Mouse (Mus musculus): ENCODE measurements around the gene Shcbp1l.
"Not testable (repeated sequence)": the region's sequence is repeated elsewhere in the genome, so short reads cannot be mapped to it uniquely, and the experiment has no call there.

Gene Shcbp1l

DNA sequence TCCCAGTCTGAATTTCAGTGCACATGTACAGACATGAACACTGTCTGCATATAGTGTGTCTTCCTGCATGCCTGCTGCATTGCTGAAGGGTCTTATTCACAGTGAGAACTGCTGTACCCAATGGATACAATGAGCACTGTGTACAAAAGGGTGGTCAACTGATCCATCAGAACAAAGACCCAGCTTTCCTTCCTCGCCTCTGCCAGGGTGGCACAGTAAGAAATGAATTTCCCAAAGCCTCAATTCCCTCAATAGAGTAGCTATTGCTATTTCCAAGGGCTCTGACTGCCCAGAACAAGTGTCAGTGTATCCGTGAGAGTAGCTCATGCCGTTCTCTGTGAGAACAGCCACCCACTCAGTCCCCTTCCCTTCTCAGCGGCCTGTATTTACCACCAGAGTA, 7.2 kb upstream of the Shcbp1l start:
- DNase-seq (ENCODE audit: low read depth in 1 of 2, low spot score in 2 of 2) = not testable (repeated sequence)

- no peak for DNase-seq (ENCODE audit: low read depth in 1 of 2, low spot score in 2 of 2)
Observed at GRCm38 (mm10) chr1:153424271-153424670, 691 bp upstream of the Shcbp1l start.

GRCm38 (mm10) chr1:153431158-153431557, 6.2 kb downstream of the Shcbp1l start:
- DNase-seq (ENCODE audit: low read depth in 1 of 2, low spot score in 2 of 2) = no peak

- DNase-seq (ENCODE audit: low read depth in 1 of 2, low spot score in 2 of 2) = peak; percentile 12 to 28
Observed at GRCm38 (mm10) chr1:153431701-153432100, 6.7 kb downstream of the Shcbp1l start.

- no peak for DNase-seq (ENCODE audit: low read depth in 1 of 2, low spot score in 2 of 2)
Observed at GRCm38 (mm10) chr1:153432329-153432728, 7.4 kb downstream of the Shcbp1l start.

- DNase-seq (ENCODE audit: low read depth in 1 of 2, low spot score in 2 of 2) = peak in 1 of 2 experiments; percentile 13
Observed at GRCm38 (mm10) chr1:153433851-153434589, 9.1 kb downstream of the Shcbp1l start.

GRCm38 (mm10) chr1:153437536-153437935, 12.6 kb downstream of the Shcbp1l start:
- DNase-seq (ENCODE audit: low read depth in 1 of 2, low spot score in 2 of 2) = no peak

- DNase-seq (ENCODE audit: low read depth in 1 of 2, low spot score in 2 of 2) = no peak
Observed at GRCm38 (mm10) chr1:153440752-153441151, 15.8 kb downstream of the Shcbp1l start.

DNA sequence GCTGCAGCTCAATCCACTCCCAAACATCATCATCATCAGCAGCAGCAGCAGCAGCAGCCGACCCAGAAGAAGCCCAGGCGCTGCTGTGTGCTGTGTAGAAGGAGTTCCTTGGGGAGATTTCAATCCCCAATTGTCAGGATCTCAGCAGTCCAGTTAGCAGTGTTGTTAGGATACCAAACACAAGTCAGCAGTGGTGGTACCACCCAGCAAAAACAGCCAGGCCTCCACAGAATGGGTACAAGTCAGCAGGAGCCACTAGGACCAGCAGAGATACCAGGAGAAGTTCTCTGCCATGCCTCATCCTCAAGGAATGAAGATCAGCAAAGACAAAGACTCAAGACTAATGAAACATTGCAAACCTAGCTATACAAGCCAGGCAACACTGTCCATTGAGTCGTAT, 16.7 kb downstream of the Shcbp1l start:
- no peak for DNase-seq (ENCODE audit: low read depth in 1 of 2, low spot score in 2 of 2)

GRCm38 (mm10) chr1:153443019-153443418, 18.1 kb downstream of the Shcbp1l start:
- no peak for DNase-seq (ENCODE audit: low read depth in 1 of 2, low spot score in 2 of 2)

- DNase-seq (ENCODE audit: low read depth in 1 of 2, low spot score in 2 of 2) = no peak
Observed at GRCm38 (mm10) chr1:153443632-153444031, 18.7 kb downstream of the Shcbp1l start.

GRCm38 (mm10) chr1:153446120-153446831, 21.3 kb downstream of the Shcbp1l start:
- no peak for DNase-seq (ENCODE audit: low read depth in 1 of 2, low spot score in 2 of 2)

DNA sequence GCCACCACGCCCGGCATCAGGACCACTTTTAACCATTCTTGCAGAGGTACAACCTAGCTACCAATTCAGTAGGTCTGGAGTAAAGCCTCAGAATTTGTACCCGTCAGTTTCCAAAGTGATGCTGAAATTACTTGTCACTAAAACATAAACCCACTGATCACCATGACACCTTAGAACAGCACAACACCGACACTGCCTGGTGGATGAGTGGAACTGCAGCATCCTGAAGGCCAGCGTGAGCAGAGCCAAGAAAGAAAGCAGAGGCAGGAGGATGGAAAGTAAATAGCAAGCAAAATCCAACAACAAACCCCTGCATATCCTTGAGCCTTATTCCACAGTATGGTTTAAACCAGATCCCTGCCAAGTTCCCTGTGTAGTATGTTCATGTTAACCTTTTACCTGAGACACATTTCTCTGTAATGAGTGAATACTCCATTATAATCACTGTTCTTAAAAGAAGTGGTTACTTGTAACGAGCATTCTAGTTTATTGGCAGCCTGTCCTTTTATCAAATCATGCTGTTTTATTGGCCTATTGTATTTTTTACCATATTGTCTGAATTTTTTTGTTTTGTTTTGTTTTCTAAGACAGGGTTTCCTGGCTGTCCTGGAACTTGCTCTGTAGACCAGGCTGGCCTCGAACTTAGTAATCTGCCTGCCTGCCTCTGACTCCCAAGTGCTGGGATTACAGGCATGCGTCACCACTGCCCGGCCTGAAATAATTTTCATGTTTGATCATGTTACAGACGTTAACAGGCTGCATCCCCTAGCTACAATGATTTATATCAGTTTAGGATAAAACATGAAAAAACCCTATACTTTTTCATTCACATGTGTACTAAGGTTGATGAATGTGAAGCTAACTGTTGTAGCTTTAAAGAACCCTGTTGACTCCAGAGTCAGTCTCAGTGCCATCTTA, 26.5 kb downstream of the Shcbp1l start:
- DNase-seq (ENCODE audit: low read depth in 1 of 2, low spot score in 2 of 2) = peak; percentile 10 to 51

DNA sequence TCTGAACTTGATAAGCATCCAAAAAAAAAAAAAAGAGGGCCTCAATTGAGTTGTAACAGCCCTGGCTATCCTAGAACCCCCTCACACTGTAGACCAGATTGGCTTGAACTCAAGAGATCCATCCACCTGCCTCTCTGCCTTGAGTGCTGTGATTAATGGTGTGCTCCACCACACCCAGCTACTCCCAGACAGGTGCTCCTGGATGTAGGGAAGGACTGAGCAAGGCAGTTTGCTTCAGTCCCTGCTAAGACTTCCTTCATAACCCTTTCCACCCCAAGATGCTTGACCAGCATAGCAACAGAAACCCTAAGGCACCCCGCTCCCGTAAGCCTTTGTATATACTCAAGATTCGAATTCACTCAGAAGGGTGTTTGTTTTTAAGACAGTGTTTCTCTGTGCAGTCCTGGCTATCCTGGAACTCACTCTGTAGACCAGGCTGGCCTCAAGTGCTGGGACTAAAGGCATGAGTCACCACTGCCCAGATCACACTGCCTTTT, 28.2 kb downstream of the Shcbp1l start:
- DNase-seq (ENCODE audit: low read depth in 1 of 2, low spot score in 2 of 2) = no peak

DNA sequence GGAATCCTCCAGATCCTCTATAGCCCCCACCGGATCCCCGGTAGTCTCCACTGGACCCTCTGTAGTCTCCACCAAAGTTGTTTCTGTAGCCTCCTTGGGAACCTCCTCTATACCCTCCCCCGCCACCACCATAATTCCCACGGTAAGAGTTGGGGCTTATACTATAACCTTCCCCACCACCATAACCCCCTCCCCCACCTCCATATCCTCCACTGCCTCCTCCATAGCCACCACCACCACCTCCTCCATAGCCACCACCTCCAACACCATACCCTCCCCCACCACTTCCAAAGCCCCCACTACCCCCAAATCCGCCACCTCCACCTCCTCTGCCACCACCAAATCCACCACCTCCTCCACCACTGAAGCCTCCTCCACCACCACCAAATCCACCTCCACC, 31.2 kb downstream of the Shcbp1l start:
- DNase-seq (ENCODE audit: low read depth in 1 of 2, low spot score in 2 of 2) = no peak

GRCm38 (mm10) chr1:153461796-153462195, 36.8 kb downstream of the Shcbp1l start:
- DNase-seq (ENCODE audit: low read depth in 1 of 2, low spot score in 2 of 2) = no peak

- DNase-seq (ENCODE audit: low read depth in 1 of 2, low spot score in 2 of 2) = no peak
Observed at GRCm38 (mm10) chr1:153479296-153479695, 54.3 kb downstream of the Shcbp1l start.

DNA sequence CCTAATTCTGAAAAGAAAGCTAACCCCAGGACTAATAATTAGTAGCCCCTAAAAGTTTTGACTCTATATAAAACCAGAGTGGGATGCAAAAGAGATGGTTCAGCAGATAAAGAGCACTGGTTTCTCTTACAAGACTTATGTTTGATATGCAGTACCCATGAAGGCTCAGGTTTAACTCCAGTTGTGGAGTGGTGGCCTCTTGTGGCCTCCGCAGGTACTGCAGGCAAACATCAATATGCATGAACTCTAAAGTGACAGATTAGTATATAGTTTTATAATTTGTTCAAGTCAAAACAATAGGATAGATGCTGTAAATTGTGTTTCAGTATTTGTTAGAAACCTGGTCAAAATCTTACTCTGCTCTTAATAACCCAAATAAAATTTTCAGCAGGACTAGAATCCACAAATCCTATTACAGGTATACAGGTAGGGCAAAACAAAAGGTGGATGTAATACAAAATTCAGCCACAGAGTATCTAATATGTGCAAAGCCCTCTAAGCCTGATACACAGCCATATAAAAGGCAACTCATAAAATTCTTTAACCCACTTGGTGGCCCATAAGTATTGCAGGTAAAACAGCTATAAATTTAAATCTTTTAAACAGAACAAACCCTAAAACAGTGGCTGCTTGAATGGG, 55.5 kb downstream of the Shcbp1l start:
- DNase-seq (ENCODE audit: low read depth in 1 of 2, low spot score in 2 of 2) = peak; percentile 45 to 66

- no peak for DNase-seq (ENCODE audit: low read depth in 1 of 2, low spot score in 2 of 2)
Observed at GRCm38 (mm10) chr1:153481025-153481412, 56.1 kb downstream of the Shcbp1l start.

- DNase-seq (ENCODE audit: low read depth in 1 of 2, low spot score in 2 of 2) = no peak
Observed at GRCm38 (mm10) chr1:153485201-153485796, 60.3 kb downstream of the Shcbp1l start.

Measured in monocyte, adult 2 months (primary cell).